Mouse (Mus musculus) midbrain, embryonic 11.5 days (tissue): ENCODE measurements around the gene Ppcdc. TPM values are rescaled to one million over a fixed set of nuclear protein-coding genes. Genes with fewer than 3 reads are reported as not detected.

Experiments used
- ATAC-seq: fragments of 200-750 bp; cut with Nextera tagmentation; 2 replicates; pipeline ENCODE4 v1.8.0; 2017; ENCODE audit warnings: moderate TSS enrichment, moderate library complexity; ENCODE audit not compliant: low FRiP score
- DNase-seq: peaks from one replicate; pipeline ENCODE4 v3.0.0; 2015; ENCODE audit warnings: low spot score; ENCODE audit errors: missing footprints
- H3K27ac ChIP-seq: fragments of 300-500 bp; sonication (generic); 2 replicates; pipeline ENCODE4 v1.5.1; 2014; ENCODE audit warnings: low read depth, low read length
- H3K27me3 ChIP-seq: fragments of 300-500 bp; sonication (generic); 2 replicates; pipeline ENCODE4 v1.6.1; 2014; ENCODE audit warnings: mild to moderate bottlenecking, low read length, moderate library complexity, mixed read lengths; ENCODE audit not compliant: control insufficient read depth, insufficient read depth
- H3K36me3 ChIP-seq: fragments of 300-500 bp; sonication (generic); 2 replicates; pipeline ENCODE4 v1.6.1; 2014; ENCODE audit warnings: mild to moderate bottlenecking, low read length, moderate library complexity, mixed read lengths; ENCODE audit not compliant: control insufficient read depth, insufficient read depth
- H3K4me1 ChIP-seq: fragments of 300-500 bp; sonication (generic); 2 replicates; pipeline ENCODE4 v1.6.1; 2014; ENCODE audit warnings: low read length; ENCODE audit not compliant: control insufficient read depth, insufficient read depth
- H3K4me2 ChIP-seq: fragments of 300-500 bp; sonication (generic); 2 replicates; pipeline ENCODE4 v1.6.1; 2014; ENCODE audit warnings: mild to moderate bottlenecking, moderate library complexity
- H3K4me3 ChIP-seq: fragments of 300-500 bp; sonication (generic); 2 replicates; pipeline ENCODE4 v1.5.1; 2014; ENCODE audit warnings: low read depth, low read length
- H3K9ac ChIP-seq: fragments of 300-500 bp; sonication (generic); 2 replicates; pipeline ENCODE4 v1.6.1; 2014; ENCODE audit warnings: low read length
- H3K9me3 ChIP-seq: fragments of 300-500 bp; sonication (generic); 2 replicates; pipeline ENCODE4 v1.6.1; 2016; ENCODE audit warnings: low read length; ENCODE audit not compliant: control insufficient read depth
- WGBS: fragments of 180-500 bp; shearing (Covaris S2); extraction: QIAGEN DNeasy Blood & Tissue Kit; methylation state at CpG from one replicate; pipeline ENCODE4 v1.1.7; 2014; 5-methylcytosine and 5-hydroxymethylcytosine counted together
- polyA plus RNA-seq: library from polyadenylated mRNA; unstranded; fragments of >200 nt; fragmentation: Nextera tagmentation; extraction: Ambion mirVana; gene quantifications from 2 replicates; pipeline ENCODE4 v1.2.1, GENCODE M21; 2014

Ppcdc gene
- polyA plus RNA-seq, 1 experiment from 2014 or later, result 22.9 TPM

GRCm38 (mm10) chr9:57345902-57346301 lies 94.0 kb downstream of the Ppcdc start:
- H3K4me3 ChIP-seq, result no peak overlapping the region
- no peaks in the 10 kb centered on the region for H3K36me3 ChIP-seq
- H3K9ac ChIP-seq, result no peak overlapping the region
- no peaks in the 10 kb centered on the region for H3K4me1 ChIP-seq
- H3K9me3 ChIP-seq, result no peaks in the 10 kb centered on the region
- WGBS, result 55% methylated on average over 1 of the region's 1 CpGs
- H3K27me3 ChIP-seq, result no peaks in the 10 kb centered on the region
- ATAC-seq (no peak), DNase-seq (no peak)
- no peak overlapping the region for H3K4me2 ChIP-seq
- no peak overlapping the region for H3K27ac ChIP-seq

- 84% methylated on average over 3 of the region's 3 CpGs for WGBS
- no peak for DNase-seq
- no peaks in the 10 kb centered on the region for H3K36me3 ChIP-seq
- no peak overlapping the region for H3K4me2 ChIP-seq
- no peaks in the 10 kb centered on the region for H3K9me3 ChIP-seq
- H3K4me1 ChIP-seq, result no peaks in the 10 kb centered on the region
- H3K9ac ChIP-seq, result no peak overlapping the region
- ATAC-seq, result no peak
- no peaks in the 10 kb centered on the region for H3K27me3 ChIP-seq
- no peak overlapping the region for H3K27ac ChIP-seq
- no peak overlapping the region for H3K4me3 ChIP-seq
Observed at GRCm38 (mm10) chr9:57343752-57344151, 96.2 kb downstream of the Ppcdc start.

GRCm38 (mm10) chr9:57342906-57343474 lies 96.9 kb downstream of the Ppcdc start:
- DNase-seq (no peak), ATAC-seq (no peak)
- H3K9ac ChIP-seq, result no peak overlapping the region
- H3K9me3 ChIP-seq, result no peaks in the 10 kb centered on the region
- no peaks in the 10 kb centered on the region for H3K36me3 ChIP-seq
- H3K27me3 ChIP-seq, result no peaks in the 10 kb centered on the region
- no peak overlapping the region for H3K4me2 ChIP-seq
- H3K4me3 ChIP-seq, result no peak overlapping the region
- H3K27ac ChIP-seq, result no peak overlapping the region
- 90% methylated on average over 6 of the region's 6 CpGs for WGBS
- no peaks in the 10 kb centered on the region for H3K4me1 ChIP-seq

GRCm38 (mm10) chr9:57342186-57342585 lies 97.7 kb downstream of the Ppcdc start:
- Histone ChIP-seq H3K9me3 (no peaks in the 10 kb centered on the region), H3K4me2 (no peak overlapping the region), H3K27me3 (no peaks in the 10 kb centered on the region), H3K4me3 (no peak overlapping the region), H3K36me3 (no peaks in the 10 kb centered on the region), H3K9ac (no peak overlapping the region), H3K4me1 (no peaks in the 10 kb centered on the region), H3K27ac (no peak overlapping the region)
- WGBS, result 81% methylated on average over 3 of the region's 3 CpGs
- ATAC-seq (no peak), DNase-seq (no peak)

GRCm38 (mm10) chr9:57340361-57340760 lies 99.6 kb downstream of the Ppcdc start:
- 93% methylated on average over 5 of the region's 5 CpGs for WGBS
- no peak overlapping the region for H3K4me2 ChIP-seq
- no peaks in the 10 kb centered on the region for H3K27me3 ChIP-seq
- no peak overlapping the region for H3K4me3 ChIP-seq
- H3K27ac ChIP-seq, result no peak overlapping the region
- no peaks in the 10 kb centered on the region for H3K36me3 ChIP-seq
- no peak overlapping the region for H3K9ac ChIP-seq
- no peak for DNase-seq
- ATAC-seq, result no peak
- H3K4me1 ChIP-seq, result no peaks in the 10 kb centered on the region
- no peaks in the 10 kb centered on the region for H3K9me3 ChIP-seq

GRCm38 (mm10) chr9:57339577-57340210 lies 100.2 kb downstream of the Ppcdc start:
- WGBS, result 87% methylated on average over 5 of the region's 5 CpGs

GRCm38 (mm10) chr9:57338706-57339105 lies 101.2 kb downstream of the Ppcdc start:
- Histone ChIP-seq H3K9me3 (no peaks in the 10 kb centered on the region), H3K4me3 (no peak overlapping the region), H3K4me1 (no peaks in the 10 kb centered on the region), H3K27ac (no peak overlapping the region), H3K27me3 (no peaks in the 10 kb centered on the region), H3K36me3 (no peaks in the 10 kb centered on the region), H3K9ac (no peak overlapping the region), H3K4me2 (no peak overlapping the region)
- 89% methylated on average over 1 of the region's 1 CpGs for WGBS
- no peak for DNase-seq
- ATAC-seq, result no peak

More at GRCm38 (mm10) chr9:57339577-57340210, 100.2 kb downstream of the Ppcdc start:
- Histone ChIP-seq H3K9me3 (no peaks in the 10 kb centered on the region), H3K27me3 (no peaks in the 10 kb centered on the region), H3K4me2 (no peak overlapping the region), H3K27ac (no peak overlapping the region), H3K4me3 (no peak overlapping the region), H3K36me3 (no peaks in the 10 kb centered on the region), H3K4me1 (no peaks in the 10 kb centered on the region), H3K9ac (no peak overlapping the region)
- ATAC-seq (no peak), DNase-seq (no peak)

Other genes with a start within 250 kb of the Ppcdc start
- gene Trcg1, start 203.6 kb downstream of the Ppcdc start, polyA plus RNA-seq, result not detected in 2 replicates
- gene 1700017B05Rik, start 177.5 kb downstream of the Ppcdc start, polyA plus RNA-seq, result 6.4 and 9.3 TPM in 2 replicates
- gene Scamp5, start 27.9 kb upstream of the Ppcdc start, polyA plus RNA-seq, result 17.6 and 17.7 TPM in 2 replicates
- gene Rpp25, start 63.9 kb upstream of the Ppcdc start, polyA plus RNA-seq, result 12.8 and 14.1 TPM in 2 replicates
- 730 and 739 TPM in 2 replicates for gene Cox5a, start 81.2 kb upstream of the Ppcdc start, polyA plus RNA-seq
- 16.0 and 16.1 TPM in 2 replicates for gene Fam219b, start 97.4 kb upstream of the Ppcdc start, polyA plus RNA-seq
- 49.8 and 54.0 TPM in 2 replicates for gene Mpi, start 112.6 kb upstream of the Ppcdc start, polyA plus RNA-seq
- gene Scamp2, start 120.8 kb upstream of the Ppcdc start, polyA plus RNA-seq, result 58.2 and 62.6 TPM in 2 replicates
- 7.3 and 8.1 TPM in 2 replicates for gene Ulk3, start 149.3 kb upstream of the Ppcdc start, polyA plus RNA-seq
- gene Cplx3, start 166.2 kb upstream of the Ppcdc start, polyA plus RNA-seq, result 3.0 and 3.1 TPM in 2 replicates
- gene Lman1l, start 180.7 kb upstream of the Ppcdc start, polyA plus RNA-seq, result 0.08 TPM in 1 of 2 replicates, not detected in the other
- gene Csk, start 213.5 kb upstream of the Ppcdc start, polyA plus RNA-seq, result 29.2 and 32.3 TPM in 2 replicates
- not detected in 2 replicates for gene Cyp1a2, start 243.6 kb upstream of the Ppcdc start, polyA plus RNA-seq
- gene Cyp1a1, start 247.8 kb upstream of the Ppcdc start, polyA plus RNA-seq, result not detected in 2 replicates